Mouse (Mus musculus): ENCODE results near the gene Ddi2. TPM values are rescaled to one million over a fixed set of nuclear protein-coding genes. Genes with fewer than 3 reads are reported as not detected.
"Not testable (repeated sequence)": the region's sequence is repeated elsewhere in the genome, so short reads cannot be mapped to it uniquely, and the experiment has no call there.

Ddi2 gene
- 10 to 100 TPM; 39.0 to 40.4 TPM for total RNA-seq (2021)
- long read RNA-seq, experiment 1, full-length matches to known transcripts, result 2 of 20 reads
- long read RNA-seq, experiment 1, partial matches to known transcripts, result 0 of 20 reads
- long read RNA-seq, experiment 1, other reads (novel, unspliced or antisense), result 18 of 20 reads
- long read RNA-seq, experiment 2, full-length matches to known transcripts, result 3 of 17 reads
- long read RNA-seq, experiment 2, partial matches to known transcripts, result 1 of 17 reads
- long read RNA-seq, experiment 2, other reads (novel, unspliced or antisense), result 13 of 17 reads

DNA sequence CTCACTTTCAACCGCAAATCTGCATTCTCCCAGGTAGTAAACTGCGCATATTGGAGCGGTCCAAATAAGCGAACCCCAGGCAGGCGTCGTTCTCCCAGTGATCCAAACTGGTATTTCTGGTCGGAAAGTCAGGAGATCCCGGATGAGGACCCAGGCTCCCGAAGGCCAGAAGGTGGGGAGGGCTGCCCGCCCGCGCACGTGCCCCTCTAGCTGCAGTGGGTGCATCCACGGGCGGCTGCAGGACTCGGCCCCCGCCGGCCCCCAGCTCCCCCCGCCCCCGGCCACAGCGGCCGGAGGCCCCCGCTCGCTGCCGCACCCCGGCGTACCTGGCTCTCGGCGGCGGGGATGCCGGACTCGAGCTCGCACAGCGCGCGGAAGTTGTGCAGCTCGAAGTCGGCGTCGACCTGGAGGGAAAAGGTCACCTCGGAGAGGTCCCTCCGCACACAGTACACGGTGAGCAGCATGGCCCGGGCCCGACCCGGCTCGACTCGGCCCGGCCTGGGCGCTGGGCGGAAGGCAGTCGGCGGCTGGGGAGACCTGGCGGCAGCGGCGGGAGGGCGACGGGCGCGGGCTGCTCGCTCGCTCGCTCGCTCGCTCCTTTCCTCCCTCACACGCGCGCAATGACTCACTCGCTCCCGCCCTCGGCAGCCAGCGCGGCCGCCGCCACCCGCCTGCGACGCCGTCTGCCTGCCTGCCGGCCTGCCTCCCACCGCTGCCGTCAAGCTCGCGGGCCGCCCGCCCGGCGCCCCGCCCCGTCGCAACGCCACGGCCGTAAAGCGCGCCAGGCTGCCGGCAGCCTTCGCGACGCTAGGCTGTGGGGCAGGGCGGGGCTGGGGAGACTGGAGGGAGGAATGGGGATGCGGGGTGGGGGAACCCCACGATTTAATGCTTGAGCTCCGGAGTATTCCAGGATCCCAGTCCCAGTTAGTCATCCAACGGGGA is at the start of gene Ddi2:
Ddi2 (minus strand) TSS at position 689 of the 942 bp plus-strand sequence.
- intact Hi-C loops (cut with DNase I), result no loop called here
- peak; percentile 94 to 96 for DNase-seq

DNA sequence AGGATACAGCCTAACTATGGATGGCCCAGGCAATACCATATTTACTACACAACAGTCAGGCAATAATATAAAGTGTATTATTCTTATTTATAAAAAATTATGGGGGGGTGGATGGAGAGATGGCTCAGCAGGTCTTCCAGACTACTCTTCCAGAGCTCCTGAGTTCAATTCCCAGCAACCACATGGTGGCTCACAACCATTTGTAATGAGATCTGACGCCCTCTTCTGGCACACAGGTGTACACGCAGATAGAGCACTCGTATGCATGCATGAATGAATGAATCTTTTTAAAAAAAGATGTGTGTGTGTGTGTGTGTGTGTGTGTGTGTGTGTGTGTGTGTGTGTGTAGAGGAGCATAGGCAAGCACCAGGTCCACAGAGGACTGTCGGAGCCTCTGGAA is 49.8 kb upstream of the Ddi2 start:
- DNase-seq; intact Hi-C loops (cut with DNase I): not testable (repeated sequence)

- no peak for DNase-seq
- intact Hi-C loops (cut with DNase I), result no loop called here
These were observed 48.6 kb upstream of the Ddi2 start for GRCm38 (mm10) chr4:141771823-141772222.

DNA sequence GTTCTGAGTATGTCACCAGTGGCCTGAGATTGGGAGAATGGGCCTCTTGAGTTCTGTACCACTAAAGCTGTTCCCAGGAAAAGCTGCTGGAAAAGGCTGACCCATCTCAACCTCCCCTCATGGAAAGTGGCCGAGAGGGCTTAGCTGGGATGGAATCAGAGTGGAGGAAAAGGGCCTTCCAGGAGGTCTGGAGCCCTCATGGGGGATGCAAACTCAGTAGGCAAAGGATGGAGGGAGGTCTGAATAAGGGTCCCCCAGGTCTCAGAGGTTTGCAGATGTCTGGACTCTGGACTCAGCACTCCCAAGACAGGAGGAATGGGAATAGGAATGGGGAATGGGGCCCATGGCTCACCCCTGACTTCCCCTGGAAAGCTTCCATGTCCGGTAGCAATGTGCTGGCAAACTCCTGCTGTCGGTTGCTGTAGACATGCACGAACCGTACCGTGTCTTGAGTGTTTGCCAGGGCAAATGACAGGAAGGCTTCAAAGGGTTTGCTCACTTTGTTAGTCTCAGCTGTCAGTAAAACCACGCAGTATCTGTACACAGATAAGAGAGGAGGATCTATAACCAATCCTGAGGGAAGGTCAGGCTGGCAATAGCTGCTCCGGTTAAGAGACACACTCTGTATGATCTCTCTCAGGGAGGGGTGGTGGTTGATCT is 46.4 kb upstream of the Ddi2 start:
- peak in 1 of 2 experiments; percentile 31 for DNase-seq

GRCm38 (mm10) chr4:141767353-141768036 is 44.3 kb upstream of the Ddi2 start:
- DNase-seq, result peak; percentile 74 to 77
- intact Hi-C loops (cut with DNase I), result no loop called here

More for the DNA sequence above, 46.4 kb upstream of the Ddi2 start:
- intact Hi-C loops (cut with DNase I), result no loop called here

DNA sequence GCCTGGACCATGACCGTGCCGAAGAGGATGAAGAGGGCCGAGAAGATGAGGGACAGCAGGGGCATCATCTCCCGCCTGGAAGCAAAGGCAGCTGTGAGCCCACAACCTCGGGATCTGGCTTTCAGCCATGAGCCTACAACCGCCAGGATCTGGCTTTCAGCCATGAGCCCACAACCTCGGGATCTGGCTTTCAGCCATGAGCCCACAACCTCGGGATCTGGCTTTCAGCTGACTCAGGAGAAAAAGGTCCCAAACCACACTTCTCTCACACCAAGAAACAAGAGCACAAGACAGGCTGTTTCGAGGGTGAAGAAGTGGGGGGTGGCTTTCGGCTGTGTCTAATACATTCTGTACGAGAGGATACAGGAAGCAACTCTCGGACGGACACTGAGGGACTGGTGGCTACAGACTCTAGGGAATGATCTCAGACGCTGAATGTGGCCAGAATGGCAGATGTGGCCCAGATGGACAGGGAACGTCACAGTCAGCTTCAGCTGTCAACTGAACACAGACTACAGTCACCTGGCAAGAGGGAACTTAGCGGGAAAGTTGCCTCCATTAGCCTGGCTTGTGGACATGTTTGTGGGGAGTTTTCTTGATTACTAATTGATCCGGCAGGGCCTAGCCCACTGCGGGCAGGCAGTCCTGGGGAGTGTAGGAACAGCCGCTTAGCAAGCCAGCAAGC is 43.6 kb upstream of the Ddi2 start:
- intact Hi-C loops (cut with DNase I), result no loop called here

DNA sequence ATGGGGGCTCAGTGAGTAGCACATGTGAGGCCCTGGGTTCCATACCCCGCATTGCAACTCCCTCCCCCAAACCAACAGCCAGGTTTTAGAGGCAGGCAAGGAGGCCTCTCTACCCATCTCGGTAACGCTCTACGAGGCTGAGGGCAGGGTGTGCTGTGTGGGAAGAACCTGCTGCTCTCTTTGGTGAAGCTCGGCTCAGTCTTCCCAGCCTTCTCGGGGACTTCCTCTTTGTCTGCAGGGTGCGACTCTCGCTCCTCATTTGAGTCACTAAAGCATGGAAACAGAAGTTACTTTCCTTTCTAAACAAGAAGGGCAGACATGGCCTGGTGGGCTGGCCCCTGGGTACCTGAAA is 43.1 kb upstream of the Ddi2 start:
- intact Hi-C loops (cut with DNase I), result no loop called here
- DNase-seq, result no peak

More for the DNA sequence above, 43.6 kb upstream of the Ddi2 start:
- DNase-seq, result peak; percentile 54 to 63

DNA sequence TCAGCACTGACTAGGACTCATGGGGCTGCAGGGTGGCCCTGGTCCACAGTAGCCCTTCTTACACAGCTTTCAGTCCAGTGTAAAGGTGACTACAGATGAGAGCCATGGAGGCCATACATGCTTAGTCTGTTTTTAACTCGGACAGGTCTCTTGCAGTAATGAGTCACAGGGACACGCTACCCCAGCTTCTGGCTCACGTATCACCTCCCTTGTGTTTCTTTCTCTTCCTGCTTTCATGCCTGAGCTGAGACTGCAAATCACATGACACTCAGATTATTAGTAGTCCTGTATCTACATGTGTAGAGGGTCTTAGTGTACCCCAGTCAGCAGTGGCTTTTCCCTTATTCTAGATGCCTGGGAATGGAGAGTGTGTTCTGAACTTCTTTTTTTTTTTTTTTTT is 41.8 kb upstream of the Ddi2 start:
- intact Hi-C loops (cut with DNase I), result loop anchor here (1.0 kb wide), 1 partner anchor 45 kb away; no protein-coding TSS in a partner anchor
- DNase-seq, result no peak

- no peak for DNase-seq
These were observed 40.3 kb upstream of the Ddi2 start for GRCm38 (mm10) chr4:141763476-141763875.

DNA sequence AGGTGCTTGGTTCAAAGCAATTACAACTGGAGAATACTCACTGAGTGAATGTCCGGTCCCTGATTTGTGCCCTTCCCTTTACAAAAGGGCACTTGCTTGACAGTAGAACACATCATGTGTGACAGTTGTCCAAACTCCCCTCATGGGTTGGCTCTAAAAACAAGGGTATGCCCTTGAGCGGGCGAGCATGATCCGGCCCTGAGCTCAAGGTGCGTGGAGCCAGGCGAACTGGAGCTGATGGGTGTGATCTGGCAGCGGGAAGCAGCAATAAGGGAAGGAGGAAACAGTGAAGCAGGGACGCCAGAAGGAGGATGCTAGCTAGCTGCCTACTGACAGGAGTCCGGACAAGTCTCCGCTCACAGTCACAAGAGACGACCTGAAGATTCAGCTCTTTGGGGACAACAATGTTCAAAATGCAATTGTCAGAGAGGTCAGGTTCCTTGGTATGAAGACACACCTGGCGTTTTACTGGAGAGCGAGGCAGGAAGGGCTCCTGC is 38.9 kb upstream of the Ddi2 start:
- intact Hi-C loops (cut with DNase I), result no loop called here

More at GRCm38 (mm10) chr4:141763476-141763875, 40.3 kb upstream of the Ddi2 start:
- intact Hi-C loops (cut with DNase I), result no loop called here

DNA sequence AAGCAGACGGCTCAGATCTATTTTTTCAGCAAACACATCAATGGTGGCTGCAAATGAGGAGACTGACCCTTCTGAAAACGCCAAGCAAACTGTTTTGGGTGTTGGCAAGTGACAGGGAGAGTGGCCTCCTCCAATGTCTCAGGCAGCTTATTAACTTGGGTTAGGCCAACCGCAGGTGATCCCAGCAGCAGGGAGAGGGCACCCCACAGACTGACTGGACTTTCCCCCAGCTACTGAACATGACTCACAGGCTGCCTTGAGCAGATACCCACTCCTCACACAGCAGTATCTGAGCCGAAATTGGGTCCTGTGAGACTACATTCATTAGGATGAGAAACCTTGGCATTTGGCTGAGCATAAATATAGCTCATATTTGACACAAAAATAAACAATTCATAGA is 37.7 kb upstream of the Ddi2 start:
- no peak for DNase-seq
- intact Hi-C loops (cut with DNase I), result no loop called here

More for the DNA sequence above, 38.9 kb upstream of the Ddi2 start:
- DNase-seq, result no peak

DNA sequence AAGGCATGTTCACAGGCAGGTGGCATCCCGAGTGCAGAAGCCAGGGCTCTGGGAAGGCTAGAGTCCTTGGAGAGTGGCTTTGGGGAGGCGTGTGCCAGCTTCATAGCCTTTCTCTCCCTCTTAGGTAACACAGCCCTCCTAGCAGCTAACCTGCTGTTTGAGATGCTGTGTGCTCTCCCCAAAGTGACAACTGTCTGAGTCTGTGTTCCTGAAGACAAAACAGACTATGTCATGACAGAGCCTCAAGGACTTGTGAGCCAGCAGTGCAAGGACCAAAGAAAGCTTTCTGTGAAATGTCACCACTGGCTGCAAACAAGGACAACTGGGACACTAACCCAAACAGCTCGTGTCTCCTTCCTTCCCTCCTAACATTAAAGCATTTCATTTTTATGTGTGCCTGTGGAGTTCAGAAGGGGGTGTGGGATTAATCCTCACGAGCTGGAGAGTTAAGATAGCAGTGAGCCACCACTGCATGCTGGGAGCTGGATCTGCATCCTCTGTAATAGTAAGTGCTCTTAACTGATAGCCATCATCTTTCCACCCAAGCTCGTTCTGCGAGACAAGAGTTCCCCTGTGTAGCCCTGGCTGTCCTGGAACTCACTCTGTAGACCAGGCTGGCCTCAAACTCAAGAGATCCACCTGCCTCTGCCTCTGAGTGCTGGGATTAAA is 35.8 kb upstream of the Ddi2 start:
- intact Hi-C loops (cut with DNase I), result no loop called here
- no peak for DNase-seq

GRCm38 (mm10) chr4:141757124-141757523 is 33.9 kb upstream of the Ddi2 start:
- intact Hi-C loops (cut with DNase I), result no loop called here
- DNase-seq, result no peak

DNA sequence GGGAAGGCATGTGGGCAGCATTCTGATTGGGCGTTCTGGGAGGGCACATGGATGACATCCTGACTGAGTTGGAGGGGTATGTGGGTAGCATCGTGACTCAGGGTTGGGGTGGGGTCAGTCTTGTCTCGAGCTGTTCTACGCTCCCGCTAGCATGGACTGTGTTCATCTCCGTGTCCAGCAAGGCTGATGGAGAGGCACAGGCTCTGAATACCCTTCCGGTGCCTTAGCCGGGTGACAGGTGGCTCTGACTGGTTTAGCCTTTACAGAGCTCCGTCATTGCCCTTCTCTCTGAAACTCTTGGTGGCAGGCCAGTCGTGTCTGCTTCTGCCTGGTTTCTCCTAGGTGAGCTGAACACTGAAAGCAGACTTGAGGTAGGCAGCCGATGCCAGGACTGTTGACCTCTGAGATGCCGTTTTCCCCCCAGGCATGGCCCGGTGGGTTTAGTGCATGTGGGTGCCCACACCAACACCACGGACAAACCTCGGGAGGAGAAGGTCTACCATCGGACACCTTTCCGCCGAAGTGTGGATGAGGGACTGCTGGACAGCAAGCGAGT is 32.2 kb upstream of the Ddi2 start:
- intact Hi-C loops (cut with DNase I), result no loop called here
- no peak for DNase-seq

- DNase-seq, result peak in 1 of 2 experiments; percentile 22
These were observed 28.8 kb upstream of the Ddi2 start for GRCm38 (mm10) chr4:141752076-141752421.

DNA sequence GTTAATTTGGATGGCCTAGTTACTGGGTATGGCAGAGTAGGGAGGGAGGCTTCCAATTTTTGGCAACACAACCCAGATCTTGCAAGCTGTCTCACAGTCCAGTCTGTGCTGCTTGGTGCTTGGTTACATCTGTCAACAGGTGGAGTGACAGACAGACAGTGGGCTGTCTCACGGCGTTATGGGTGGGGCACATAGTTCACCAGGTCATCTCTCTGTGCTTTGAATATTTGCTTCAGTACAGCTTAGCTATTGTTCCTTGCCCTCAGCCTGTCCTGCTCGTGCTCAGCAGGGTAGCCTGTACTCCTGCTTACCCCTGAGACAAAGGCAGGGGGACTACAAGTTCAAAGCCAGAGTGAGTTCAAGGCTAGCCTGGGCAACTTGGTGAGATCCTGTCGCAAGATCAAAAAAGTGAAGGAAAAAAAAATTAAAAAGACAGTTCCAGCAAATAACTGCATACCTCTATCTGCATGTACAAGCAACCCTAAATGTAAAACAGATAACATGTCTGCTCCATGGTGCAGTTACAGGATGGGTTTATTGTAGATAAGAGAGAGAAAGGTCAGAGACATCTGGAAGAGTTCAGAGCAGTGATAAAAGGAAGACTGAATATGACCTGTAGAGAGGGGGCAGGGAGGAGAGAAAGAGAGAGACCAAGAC is 28.3 kb upstream of the Ddi2 start:
- DNase-seq, result no peak
- intact Hi-C loops (cut with DNase I), result no loop called here

More at GRCm38 (mm10) chr4:141752076-141752421, 28.8 kb upstream of the Ddi2 start:
- intact Hi-C loops (cut with DNase I), result no loop called here

DNA sequence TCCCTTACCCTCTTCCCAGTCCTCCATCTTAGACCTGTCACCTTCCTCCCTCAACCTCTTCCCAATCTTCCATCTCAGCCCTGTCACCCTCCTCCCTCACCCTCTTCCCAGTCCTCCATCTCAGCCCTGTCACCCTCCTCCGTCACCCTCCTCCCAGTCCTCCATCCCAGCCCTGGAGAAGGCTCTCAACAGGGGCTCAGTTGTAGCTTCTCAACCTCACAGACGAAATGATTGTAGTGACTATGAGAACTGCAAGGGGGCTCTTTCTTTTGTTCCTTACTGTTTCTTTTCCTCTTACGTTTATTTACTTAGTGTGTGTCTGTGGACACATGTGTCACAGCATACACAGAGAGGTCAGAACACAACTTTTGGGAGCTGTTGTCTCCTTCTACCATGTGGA is 27.6 kb upstream of the Ddi2 start:
- intact Hi-C loops (cut with DNase I), result no loop called here
- no peak for DNase-seq

GRCm38 (mm10) chr4:141749557-141749956 is 26.3 kb upstream of the Ddi2 start:
- DNase-seq, result peak; percentile 27 to 50
- intact Hi-C loops (cut with DNase I), result no loop called here
